Mouse (Mus musculus) brown adipose tissue, adult 24 weeks (tissue): Measurements from ENCODE around the gene Gm21188. TPM values are rescaled to one million over a fixed set of nuclear protein-coding genes. Genes with fewer than 3 reads are reported as not detected.
"Not testable (repeated sequence)": the region's sequence is repeated elsewhere in the genome, so short reads cannot be mapped to it uniquely, and the experiment has no call there.

Source experiments
- H3K27ac ChIP-seq: fragments of 200-500 bp; replicated peaks from 2 replicates; pipeline ENCODE4 v1.5.1; 2012; ENCODE audit warnings: low read depth, mild to moderate bottlenecking, low read length
- H3K4me1 ChIP-seq: fragments of 200-500 bp; 2 replicates; pipeline ENCODE4 v1.6.1; 2012; ENCODE audit warnings: low read length, mixed read lengths; ENCODE audit not compliant: control insufficient read depth, insufficient read depth, insufficient read length
- H3K4me3 ChIP-seq: fragments of 200-500 bp; 2 replicates; pipeline ENCODE4 v1.5.1; 2012; ENCODE audit warnings: low read depth, mild to moderate bottlenecking, low read length, moderate library complexity; ENCODE audit not compliant: insufficient read depth
- polyA plus RNA-seq: library from polyadenylated mRNA; stranded (reverse); fragments of >200 nt; gene quantifications from 2 replicates; pipeline ENCODE4 v1.2.4, GENCODE M21; 2012; ENCODE audit not compliant: missing spikeins, insufficient read depth, insufficient read length

Gm21188 gene
- 3.4 and 3.5 TPM in 2 replicates for polyA plus RNA-seq

DNA sequence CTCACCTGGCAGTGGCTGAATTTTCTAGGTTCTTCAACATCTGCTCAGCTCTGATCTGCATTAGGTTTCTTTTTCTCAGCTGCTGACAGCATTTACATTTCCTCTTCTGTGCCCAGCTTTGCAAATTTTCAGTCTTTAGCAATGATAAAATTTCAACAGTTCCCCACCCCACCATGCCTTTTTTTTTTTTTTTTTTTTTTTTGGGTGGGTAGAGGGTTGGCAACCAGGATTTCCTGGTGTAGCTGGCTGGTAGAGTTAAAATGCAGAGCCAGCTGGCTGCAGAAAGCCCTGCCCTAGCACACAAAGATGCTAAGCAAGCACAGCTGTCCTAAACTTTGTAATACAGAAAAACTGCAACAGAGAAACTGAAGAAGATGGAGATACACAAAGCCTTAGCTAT, at the start of gene Gm21188:
Gene Gm21188, minus strand, starts transcription at position 110 of the 400 bp plus-strand sequence.
- H3K4me3 ChIP-seq, H3K4me1 ChIP-seq, H3K27ac ChIP-seq: not testable (repeated sequence)

DNA sequence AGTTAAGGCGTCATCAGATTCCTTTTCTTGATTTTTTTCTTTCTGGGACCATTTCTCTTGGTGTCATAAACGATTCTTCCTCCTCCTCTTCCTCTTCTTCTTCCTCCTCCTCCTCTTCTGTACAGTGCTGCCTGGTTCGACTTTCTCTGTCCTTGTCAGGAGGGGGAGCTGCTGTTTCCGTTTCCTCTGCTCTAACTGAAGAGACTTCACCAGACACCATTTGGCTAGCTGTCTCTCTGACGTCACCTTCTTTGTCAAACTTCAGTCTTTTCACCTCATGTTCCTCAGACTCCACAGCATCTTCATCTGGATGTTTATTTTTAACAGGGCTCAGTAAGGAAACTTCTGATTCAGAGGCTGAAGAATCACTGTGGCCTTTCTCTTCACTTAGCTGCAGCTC, 47.3 kb upstream of the Gm21188 start:
- H3K4me1 ChIP-seq, H3K4me3 ChIP-seq, H3K27ac ChIP-seq: not testable (repeated sequence)

DNA sequence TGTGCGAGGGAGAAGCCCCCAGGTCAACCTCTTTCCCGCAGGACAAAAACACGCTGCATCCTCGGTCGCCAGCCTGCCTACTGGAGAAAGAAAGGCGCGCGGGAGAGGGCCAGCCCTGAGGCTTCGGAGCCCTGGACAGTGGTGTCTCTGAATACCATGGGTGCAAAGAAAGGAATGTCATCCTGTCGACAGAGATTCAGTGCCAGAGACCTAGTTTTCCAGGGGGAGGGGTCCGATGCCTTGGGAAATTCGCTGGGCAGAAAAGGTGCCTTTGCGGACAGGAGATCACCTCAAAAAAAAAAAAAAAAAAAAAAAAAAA, 44.9 kb upstream of the Gm21188 start:
- not testable (repeated sequence) for H3K4me1 ChIP-seq, H3K27ac ChIP-seq, H3K4me3 ChIP-seq

DNA sequence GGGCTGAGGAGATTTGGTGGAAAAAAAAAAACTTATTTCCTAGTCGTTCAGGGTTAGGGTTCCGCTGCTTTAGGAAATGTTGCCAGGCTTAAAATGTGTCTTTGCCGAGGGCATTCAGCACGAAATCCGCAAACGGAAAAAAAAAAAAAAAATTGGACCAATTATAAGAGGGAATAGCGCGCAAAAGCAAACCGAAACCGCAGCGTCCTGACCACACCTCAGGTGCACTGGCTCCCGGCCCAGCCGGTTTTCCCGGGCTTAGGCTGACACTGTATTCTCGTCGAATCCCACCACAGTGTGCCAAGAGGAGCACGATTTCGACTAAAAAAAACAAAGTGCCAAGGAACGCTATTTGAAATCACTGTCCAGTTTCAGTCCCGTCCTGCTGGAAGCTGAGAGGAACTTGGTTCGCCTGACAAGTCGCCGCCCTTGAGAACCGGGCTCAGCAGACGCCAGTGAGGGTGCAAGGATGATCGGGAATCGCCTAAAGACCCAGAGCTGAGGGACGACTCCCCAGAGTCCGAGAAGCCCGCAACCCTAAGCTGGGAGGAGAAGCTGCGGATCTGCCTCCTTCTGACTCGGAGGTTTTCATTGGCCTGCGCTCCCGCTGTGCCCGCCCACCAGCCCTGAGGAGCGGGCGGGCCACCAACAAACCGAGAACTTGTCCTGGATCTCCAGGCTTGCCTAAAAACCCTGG, 44.4 kb upstream of the Gm21188 start:
- peak overlapping the region; percentile 25 for H3K4me3 ChIP-seq
- H3K4me1 ChIP-seq = not testable (repeated sequence)

DNA sequence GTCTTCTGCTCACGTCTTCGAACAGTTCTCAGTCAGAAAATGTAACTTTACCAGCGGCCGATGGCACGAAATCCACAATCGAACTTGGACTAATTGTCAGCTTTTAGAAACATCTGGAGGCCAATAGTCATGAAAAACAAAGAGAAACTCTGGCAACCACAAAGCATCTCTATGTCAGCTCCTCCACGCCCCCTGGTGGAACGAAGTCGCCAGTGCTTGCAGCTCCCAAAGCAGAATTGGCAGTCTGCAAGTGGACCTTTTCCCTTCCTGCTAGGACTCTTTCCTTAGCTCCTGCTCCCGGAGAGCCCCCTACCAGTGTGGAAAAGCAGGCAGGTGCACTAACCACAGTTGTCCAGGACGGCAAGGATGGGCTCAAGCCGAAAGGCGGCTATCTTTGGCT, 41.0 kb upstream of the Gm21188 start:
- not testable (repeated sequence) for H3K4me1 ChIP-seq, H3K27ac ChIP-seq, H3K4me3 ChIP-seq

More for the DNA sequence above, 44.4 kb upstream of the Gm21188 start:
- H3K27ac ChIP-seq = not testable (repeated sequence)

DNA sequence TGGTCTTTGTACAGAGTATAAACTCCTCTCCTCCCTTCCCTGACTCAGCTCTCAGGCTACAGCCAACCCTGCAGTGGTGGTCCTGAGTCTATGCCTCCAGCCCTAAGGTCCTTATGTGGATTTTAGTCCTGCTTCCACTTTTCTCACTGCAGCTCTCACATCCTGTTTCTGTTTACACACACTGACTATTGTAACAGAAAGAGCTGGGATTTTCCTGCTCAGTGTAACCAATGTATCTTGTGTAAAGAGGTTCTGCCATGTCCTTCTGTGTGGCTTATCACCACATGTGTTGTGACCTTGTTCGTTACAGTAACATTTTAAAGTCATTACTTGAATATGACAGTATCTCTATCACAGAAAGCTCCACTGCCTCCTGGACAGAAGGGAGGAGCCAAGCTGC, 27.6 kb upstream of the Gm21188 start:
- H3K27ac ChIP-seq, H3K4me1 ChIP-seq, H3K4me3 ChIP-seq: not testable (repeated sequence)

DNA sequence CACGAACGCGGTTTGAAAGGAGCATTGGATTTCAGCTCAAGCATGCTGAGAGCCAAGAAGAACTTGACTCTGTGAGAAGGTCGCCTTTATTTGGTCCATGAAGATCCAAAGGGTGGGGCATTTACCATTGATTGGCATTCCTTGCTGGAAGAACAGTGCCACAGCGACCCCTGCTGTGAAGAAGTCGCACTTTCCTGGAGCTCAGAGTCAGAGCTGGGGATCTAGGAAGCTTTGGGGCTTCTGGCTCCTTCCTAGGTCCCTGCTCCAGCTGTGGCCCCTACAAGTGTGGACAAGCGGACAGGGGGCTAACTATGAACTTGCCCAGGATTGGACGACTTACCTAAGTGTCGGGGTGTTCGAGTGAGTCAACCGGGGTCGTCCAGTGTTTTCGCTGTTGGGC, 18.9 kb upstream of the Gm21188 start:
- not testable (repeated sequence) for H3K4me1 ChIP-seq, H3K27ac ChIP-seq, H3K4me3 ChIP-seq

DNA sequence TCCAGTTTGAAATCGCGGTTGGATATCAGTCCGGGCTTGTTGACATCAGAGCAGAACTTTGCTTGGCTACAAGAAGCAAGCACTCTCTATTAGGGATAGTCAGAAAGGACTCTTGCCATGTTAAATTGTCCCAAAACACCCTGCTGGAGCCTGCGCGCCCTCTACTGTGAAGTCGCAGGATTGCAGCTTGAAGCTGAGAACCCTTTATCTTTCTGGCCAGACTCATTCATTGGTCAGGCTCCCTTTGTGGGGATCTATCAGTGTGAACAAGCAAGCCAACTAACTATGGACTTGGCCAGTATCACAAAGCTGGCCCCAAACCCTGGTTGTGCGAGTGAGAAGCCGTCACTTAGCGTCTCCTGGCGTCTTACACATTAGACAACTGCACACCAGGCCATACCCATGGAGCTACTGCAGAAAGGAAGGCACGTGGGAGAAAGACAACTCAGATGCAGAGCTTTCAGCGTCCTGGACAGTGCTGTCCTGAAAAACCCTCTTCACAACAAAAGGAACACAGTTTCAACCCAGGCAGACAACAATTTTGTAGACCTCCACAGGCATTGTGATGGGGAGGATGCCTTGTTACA, 18.1 kb upstream of the Gm21188 start:
- H3K4me1 ChIP-seq, H3K27ac ChIP-seq, H3K4me3 ChIP-seq: not testable (repeated sequence)

DNA sequence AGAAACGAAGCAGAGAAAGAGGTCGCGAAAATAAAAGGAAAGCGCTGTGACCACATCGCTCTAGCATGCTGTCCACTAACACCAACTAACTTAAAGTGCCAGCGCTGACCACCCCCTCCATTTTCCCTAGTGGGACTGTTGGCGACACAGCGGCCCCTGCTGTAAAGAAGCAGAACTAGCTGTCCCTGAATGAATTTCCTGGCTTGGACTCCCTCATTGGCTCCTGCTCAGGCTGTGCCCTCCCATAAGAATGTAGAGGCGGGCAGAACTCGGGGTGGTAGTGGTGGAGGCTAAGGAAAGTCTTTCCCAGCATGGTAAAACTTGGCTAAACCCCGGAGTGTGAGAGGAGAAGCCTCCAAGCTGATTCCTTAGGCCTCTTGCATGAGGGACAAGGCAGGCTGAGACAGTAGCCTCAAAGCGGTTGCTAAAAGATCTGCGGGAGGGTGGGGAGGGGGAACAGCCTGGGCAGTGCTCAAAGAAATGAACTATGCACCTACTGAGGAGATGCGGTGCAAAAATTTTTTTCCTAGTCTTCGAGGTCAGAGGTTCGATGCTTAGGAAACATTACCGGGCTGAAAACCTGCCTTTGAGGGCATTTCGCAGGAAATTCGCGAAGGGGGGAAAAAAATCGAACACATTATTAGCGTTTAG, 11.6 kb upstream of the Gm21188 start:
- H3K4me3 ChIP-seq, H3K4me1 ChIP-seq, H3K27ac ChIP-seq: not testable (repeated sequence)

DNA sequence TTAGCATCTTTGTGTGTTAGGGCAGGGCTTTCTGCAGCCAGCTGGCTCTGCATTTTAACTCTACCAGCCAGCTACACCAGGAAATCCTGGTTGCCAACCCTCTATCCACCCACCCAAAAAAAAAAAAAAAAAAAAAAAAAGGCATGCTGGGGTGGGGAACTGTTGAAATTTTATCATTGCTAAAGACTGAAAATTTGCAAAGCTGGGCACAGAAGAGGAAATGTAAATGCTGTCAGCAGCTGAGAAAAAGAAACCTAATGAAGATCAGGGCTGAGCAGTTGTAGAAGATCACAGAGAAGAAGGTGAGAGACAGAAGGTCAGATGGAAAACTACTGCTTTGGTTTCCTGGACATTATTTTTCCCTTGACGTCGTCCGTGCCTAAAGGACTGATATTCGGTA, 10.9 kb upstream of the Gm21188 start:
- not testable (repeated sequence) for H3K4me1 ChIP-seq, H3K27ac ChIP-seq, H3K4me3 ChIP-seq

DNA sequence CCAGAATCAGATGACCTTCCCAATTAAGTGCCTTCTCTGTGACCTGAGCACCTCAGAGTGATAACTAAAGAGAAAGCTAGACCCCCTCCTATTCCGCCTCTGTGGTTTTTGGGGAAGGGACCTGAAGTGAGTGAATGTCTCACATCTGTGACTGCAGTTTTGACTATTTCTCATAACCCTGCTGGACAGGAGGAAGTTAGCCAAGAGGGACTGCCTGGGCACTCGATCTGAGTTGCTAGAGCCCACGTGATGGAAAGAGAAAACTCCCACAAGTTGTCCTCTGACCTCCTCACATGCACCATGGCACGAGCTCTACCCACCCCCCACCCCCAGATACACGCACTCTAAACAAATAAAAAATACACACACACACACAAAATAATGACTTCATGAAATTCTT, 3.4 kb downstream of the Gm21188 start:
- not testable (repeated sequence) for H3K27ac ChIP-seq, H3K4me1 ChIP-seq

DNA sequence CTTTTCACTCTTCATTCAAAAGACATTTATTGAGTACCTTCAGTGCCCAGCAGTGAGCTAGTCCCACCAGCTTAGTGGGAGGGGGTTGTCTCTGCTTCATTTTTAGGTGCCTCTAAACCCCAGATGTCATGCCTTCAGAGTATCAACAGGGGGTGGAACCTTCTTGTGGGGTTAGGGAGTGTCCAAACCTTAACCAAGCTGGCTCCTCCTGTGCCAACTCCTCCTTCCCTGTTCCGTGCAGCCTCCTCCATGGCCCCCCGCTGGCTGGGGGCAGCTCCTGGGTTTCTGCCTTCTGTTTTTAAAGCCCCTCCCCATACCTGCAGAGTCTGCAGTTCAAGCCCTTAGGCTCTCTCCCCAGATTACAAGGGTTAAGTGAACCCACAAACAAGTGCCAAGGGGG, 3.8 kb downstream of the Gm21188 start:
- not testable (repeated sequence) for H3K4me1 ChIP-seq, H3K4me3 ChIP-seq, H3K27ac ChIP-seq

More for the DNA sequence above, 3.4 kb downstream of the Gm21188 start:
- not testable (repeated sequence) for H3K4me3 ChIP-seq

DNA sequence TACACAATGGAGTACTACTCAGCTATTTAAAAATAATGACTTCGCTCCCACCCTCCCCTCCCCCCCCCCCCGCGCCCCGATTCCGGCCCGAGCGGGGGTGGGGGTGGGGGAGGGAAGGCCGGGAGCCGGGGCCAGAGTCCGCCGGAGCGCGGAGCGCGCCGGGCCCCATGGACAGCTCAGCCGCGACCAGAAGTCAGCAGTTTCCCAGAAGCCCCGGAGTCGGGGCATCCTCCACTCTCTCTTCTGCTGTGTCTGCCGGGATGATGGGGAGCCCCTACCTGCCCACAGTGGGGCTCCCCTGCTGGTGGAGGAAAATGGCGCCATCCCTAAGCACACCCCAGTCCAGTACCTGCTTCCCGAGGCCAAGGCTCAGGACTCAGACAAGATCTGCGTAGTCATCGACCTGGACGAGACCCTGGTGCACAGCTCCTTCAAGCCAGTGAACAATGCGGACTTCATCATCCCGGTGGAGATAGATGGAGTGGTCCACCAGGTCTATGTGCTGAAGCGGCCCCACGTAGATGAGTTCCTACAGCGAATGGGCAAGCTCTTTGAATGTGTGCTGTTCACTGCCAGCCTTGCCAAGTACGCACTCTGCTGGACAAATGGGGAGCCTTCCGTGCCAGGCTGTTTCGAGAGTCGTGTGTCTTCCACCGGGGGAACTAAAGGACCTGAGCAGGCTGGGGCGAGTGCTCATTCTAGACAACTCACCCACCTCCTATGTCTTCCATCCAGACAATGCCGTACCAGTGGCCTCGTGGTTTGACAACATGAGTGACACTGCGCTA, 5.4 kb downstream of the Gm21188 start:
- H3K4me1 ChIP-seq, H3K27ac ChIP-seq, H3K4me3 ChIP-seq: not testable (repeated sequence)

DNA sequence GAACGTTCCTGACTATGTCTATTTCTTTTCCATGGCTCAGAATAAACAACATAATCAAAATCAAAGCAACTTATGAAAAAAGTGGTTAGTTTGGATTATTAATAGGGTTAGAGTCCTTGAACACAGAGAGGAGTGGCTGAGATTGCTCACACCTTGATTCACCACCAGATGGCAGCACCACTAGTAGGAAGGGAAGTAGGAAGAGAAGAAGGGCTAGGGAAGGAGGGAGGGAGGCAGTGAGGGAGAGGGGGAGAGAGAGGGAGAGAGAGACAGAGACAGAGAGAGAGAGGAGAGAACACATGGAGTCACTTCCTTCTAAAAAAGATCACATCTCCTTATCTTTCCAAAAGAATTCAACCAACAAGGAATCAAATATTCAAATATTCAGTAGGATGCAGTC, 10.8 kb downstream of the Gm21188 start:
- H3K4me1 ChIP-seq, H3K4me3 ChIP-seq, H3K27ac ChIP-seq: not testable (repeated sequence)

DNA sequence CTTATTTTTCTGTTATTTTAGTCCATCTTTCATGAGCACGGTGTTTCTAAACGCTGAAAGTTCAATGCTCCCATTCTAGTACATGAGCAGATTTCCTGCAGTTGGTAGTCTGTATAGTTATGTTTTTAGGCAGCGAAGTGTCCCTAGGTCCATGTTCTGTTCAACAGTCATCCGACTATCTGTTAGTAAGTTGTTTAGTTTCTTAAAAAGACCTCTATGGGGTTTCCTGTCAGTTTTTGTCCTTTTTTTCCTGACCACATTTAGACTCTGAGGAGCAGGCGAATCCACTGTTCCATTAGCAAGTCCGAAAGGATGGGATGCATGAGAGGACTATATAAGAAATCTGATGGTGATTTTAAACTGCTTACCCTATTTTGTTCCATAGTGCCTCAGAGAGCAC, 14.1 kb downstream of the Gm21188 start:
- H3K4me3 ChIP-seq, H3K4me1 ChIP-seq, H3K27ac ChIP-seq: not testable (repeated sequence)
